Mouse (Mus musculus): Measurements from ENCODE around the gene Slc35e4. TPM values are rescaled to one million over a fixed set of nuclear protein-coding genes. Genes with fewer than 3 reads are reported as not detected.

Slc35e4 gene
- 10 to 100 TPM; 28.4 to 53.4 TPM for polyA plus RNA-seq (2012; fragmentation: generic; extraction: Trizol)

DNA sequence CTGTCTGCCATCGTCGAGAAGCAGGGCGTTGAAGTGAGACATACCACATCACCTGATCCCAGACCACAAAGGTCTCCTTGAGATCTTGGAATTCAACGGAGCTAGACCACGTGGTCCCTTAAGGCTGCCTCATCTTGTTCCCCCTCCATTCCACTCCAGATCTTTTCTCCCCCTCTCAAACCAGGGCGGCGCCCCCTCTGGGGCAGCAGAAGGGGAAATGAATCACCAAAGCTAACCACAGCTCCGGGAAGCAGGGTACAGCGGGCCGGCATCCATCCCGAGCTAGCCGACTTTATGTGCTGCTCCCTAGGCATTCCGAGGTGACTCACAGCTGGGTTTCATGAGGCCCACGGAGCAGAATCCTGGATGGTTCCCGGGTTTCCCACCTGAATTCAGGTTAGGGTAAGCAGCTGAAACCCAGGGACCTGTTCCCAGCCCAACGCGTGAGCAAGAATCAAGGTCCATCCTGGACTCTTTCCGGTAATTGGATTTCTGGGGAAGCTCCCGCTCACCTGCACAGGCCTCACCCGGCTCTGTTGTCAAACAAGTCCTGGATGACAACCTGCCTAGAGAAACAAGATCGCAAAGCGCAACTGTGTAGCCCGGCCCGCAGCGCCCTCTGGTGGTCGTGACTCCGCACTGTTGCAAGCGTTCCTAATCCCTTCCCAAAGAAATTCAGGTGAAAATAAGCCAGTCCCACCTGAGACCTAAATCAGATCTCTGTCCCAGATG is at the start of gene Slc35e4:
Gene Slc35e4, minus strand, starts transcription at position 556 of the 732 bp plus-strand sequence.

DNA sequence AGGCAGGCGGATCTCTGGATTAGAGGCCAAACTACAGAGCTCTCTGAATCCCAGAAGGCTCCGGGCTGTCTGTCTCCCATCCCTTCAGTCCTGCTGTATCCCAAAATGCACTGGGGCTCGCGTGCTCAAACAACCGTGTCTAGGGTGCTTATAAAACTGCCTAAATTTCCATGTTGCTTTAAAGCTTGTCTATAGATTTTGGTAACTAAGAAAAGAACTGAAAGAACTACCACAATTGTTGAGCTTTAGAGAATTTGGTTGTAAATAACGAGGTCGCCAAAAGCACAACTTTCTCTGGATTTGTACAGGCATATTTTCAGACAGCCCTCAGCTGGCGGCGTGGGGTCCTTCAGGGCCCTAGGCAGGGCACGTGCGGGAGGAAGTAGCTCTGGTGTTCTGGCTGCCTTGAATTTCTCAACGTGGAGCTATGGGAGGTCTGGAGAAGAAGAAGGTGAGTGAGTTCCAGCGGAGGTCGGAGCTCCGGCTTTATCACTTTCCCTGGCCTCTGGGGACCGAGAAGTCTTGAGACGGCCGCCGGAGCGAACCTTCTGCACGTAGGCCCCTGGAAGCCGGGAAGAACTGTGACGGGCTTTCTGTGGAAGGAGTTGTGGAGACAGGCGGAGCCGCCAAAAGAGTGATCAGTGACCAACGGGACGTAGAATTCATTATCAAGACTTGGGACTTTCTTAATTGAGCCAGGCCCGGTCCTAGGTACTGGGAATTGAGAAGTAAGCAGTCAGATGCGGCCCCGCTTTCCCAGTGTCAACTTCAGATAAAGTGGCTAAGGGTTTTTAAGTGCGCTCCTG is 49.3 kb upstream of the Slc35e4 start, which contains the start of gene Pes1:
Gene Pes1, plus strand, starts transcription at position 366 of the 806 bp plus-strand sequence.

DNA sequence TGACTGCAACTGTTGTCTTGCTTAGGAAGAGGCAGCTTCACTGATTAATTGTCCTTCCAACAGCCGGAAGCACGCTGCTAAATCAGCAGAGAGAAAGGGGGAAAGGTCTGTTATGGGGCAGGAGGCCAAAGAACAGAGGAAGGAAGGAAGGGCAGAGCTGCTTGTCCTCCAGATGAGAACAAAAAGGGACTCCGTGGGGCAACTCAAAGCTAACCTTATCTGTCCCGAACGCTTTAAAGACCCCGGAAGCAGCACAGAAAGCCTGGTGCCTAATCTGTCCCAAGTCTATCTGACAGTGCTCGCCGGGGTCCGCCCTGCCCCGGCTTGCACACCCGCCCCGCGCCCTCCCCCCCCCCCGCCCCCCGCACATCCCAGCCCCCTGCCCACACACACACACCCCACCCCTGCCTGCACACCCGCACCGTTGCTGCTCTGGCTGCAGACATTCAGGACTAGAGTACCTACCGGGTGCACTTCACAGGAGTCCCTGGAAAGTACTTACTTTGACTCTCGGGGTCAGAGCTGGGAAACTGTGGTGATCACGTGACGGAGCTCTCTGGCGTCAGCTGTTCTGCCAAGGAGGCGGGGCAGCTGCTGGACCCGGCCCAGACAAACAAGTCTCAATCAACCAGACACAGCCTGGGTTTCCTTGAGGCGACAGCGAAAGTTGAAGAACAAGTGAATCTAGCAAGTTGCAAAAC is 17.2 kb upstream of the Slc35e4 start, which contains the start of gene Tcn2:
Gene Tcn2, minus strand, starts transcription at position 649 of the 701 bp plus-strand sequence.

DNA sequence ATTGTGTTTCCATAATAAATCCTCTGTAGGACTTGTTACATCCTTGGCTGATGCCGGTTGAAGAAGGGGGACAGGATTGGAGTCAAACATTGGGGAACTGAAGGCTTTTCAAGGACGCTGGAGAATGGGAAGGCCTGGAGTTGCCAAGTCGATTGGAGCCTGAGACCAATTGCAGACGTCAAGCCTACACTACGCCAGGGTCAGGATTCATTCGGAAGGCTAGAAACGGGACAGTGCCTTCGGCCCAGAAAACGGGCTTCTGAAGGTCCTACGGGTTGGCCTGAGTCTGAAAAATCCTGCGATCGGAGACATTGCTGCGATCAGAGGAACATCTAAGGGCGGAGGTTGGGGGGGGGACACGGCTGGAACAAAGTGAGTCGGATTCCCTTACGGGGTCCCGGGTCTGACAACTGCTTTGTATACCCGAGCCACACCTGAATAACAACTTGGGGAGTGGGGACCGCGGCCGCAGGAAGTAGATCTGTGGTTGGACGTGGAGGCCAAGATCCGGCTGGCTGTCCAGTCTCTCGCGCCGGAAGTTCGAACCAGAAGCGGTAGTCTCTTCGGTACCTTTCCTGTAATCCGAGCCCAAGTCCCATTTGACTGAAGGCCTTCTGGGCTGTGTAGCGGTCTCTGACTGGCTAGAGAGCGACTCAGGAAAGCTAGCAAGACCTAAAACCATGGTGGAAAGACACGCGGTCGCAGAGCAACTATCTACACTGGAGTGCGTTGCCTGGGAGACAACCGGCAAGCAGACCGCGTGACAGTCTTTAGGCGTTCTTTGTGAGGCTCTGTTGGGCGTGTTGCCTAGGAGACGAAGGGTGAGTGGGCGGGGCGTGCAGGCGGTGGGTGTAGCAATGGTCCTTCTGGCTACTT is 19.8 kb downstream of the Slc35e4 start, which contains the start of the genes 4921536K21Rik and Dusp18:
Gene 4921536K21Rik, minus strand, starts transcription at position 693 of the 876 bp plus-strand sequence.
Gene Dusp18, plus strand, starts transcription at position 835 of the 876 bp plus-strand sequence.

DNA sequence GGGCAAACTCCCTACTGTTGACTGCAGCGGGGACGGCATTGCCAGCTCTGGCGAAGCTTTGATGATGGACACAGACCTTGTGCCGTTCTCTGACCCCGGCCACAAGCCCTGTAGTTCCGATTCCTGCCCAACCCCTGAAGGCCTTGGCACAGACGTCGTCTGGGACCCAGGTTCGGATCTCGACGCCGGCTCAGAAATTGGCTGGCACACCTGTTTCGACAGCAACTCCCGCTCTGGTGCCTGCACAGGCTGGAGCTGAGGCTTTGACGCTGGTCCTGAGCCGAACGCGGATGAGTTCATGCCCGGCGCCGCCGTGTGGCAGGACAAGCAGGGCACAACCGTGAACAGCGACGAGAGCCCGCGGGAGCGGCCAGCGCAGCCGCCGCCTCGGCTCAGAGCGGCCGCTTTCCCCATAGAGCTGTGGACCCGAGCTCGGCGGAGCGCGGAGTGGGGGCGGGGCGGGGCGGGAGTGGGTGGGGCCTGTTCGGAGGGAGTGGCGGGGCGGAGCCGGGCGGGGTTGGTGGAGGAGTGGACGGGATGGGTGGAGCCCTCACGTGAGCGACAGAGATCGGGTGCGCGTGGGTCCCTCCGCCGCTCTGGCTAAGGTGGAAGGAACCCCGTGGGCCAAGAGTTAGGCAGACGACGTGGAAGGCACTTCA is 50.9 kb downstream of the Slc35e4 start, which contains the start of gene Osbp2:
Gene Osbp2, minus strand, starts transcription at position 450 of the 659 bp plus-strand sequence.

Other genes starting within 250 kb of the Slc35e4 start
- gene Osbp2, start 50.8 kb downstream of the Slc35e4 start, polyA plus RNA-seq (2012; fragmentation: generic; extraction: Trizol): under 1 TPM; 0.09 to 0.41 TPM
- under 1 TPM; 0.04 to 0.05 TPM for gene 4921536K21Rik, start 19.6 kb downstream of the Slc35e4 start, polyA plus RNA-seq (2012; fragmentation: generic; extraction: Trizol)
- gene Dusp18, start 19.4 kb downstream of the Slc35e4 start, polyA plus RNA-seq (2012; fragmentation: generic; extraction: Trizol): 1 to 10 TPM in 1 of 2 experiments, under 1 TPM in 1; 0.91 to 3.1 TPM
- gene Tcn2, start 17.5 kb upstream of the Slc35e4 start, polyA plus RNA-seq (2012; fragmentation: generic; extraction: Trizol): 1 to 10 TPM in 1 of 2 experiments, under 1 TPM in 1; 0.98 to 9.1 TPM
- gene Pes1, start 49.3 kb upstream of the Slc35e4 start, polyA plus RNA-seq (2012; fragmentation: generic; extraction: Trizol): 10 to 100 TPM; 53.4 to 95.8 TPM
- gene 4930556J24Rik, start 62.1 kb upstream of the Slc35e4 start, polyA plus RNA-seq (2012; fragmentation: generic; extraction: Trizol): under 1 TPM; 0.02 to 0.05 TPM
- gene Gal3st1, start 69.0 kb upstream of the Slc35e4 start, polyA plus RNA-seq (2012; fragmentation: generic; extraction: Trizol): under 1 TPM; 0.02 to 0.17 TPM
- gene Sec14l4, start 116.8 kb upstream of the Slc35e4 start, polyA plus RNA-seq (2012; fragmentation: generic; extraction: Trizol): not detected
- gene Sec14l3, start 150.2 kb upstream of the Slc35e4 start, polyA plus RNA-seq (2012; fragmentation: generic; extraction: Trizol): not detected
- 1 to 10 TPM in 1 of 2 experiments, under 1 TPM in 1; 0.39 to 1.1 TPM for gene Mtfp1, start 180.8 kb upstream of the Slc35e4 start, polyA plus RNA-seq (2012; fragmentation: generic; extraction: Trizol)
- gene Sec14l2, start 208.8 kb upstream of the Slc35e4 start, polyA plus RNA-seq (2012; fragmentation: generic; extraction: Trizol): under 1 TPM; 0.05 to 0.20 TPM
- 10 to 100 TPM in 1 of 2 experiments, 1 to 10 TPM in 1; 8.1 to 38.3 TPM for gene Rnf215, start 220.5 kb upstream of the Slc35e4 start, polyA plus RNA-seq (2012; fragmentation: generic; extraction: Trizol)
- gene Ccdc157, start 245.6 kb upstream of the Slc35e4 start, polyA plus RNA-seq (2012; fragmentation: generic; extraction: Trizol): 10 to 100 TPM in 1 of 2 experiments, 1 to 10 TPM in 1; 1.4 to 11.9 TPM
- gene Sf3a1, start 245.7 kb upstream of the Slc35e4 start, polyA plus RNA-seq (2012; fragmentation: generic; extraction: Trizol): 10 to 100 TPM; 33.7 to 44.0 TPM